Mouse (Mus musculus) heart, embryonic 15.5 days (tissue): ENCODE measurements around the gene Adamtsl4. TPM values are rescaled to one million over a fixed set of nuclear protein-coding genes. Genes with fewer than 3 reads are reported as not detected.
A peak's percentile ranks its signal among the peaks of the same experiment; 100 is the strongest.

Experiments used
- ATAC-seq: fragments of 200-750 bp; cut with Nextera tagmentation; replicated peaks from 2 replicates; pipeline ENCODE4 v1.8.0; 2017; ENCODE audit warnings: low read depth, moderate TSS enrichment; ENCODE audit not compliant: insufficient number of reproducible peaks, insufficient read depth, low FRiP score
- H3K27ac ChIP-seq: fragments of 300-500 bp; sonication (generic); 2 replicates; pipeline ENCODE4 v1.5.1; 2015; ENCODE audit warnings: mild to moderate bottlenecking, inconsistent platforms
- H3K27me3 ChIP-seq: fragments of 300-500 bp; sonication (generic); 2 replicates; pipeline ENCODE4 v1.6.1; 2015; ENCODE audit warnings: inconsistent platforms
- H3K36me3 ChIP-seq: fragments of 300-500 bp; sonication (generic); 2 replicates; pipeline ENCODE4 v1.6.1; 2015; ENCODE audit warnings: mild to moderate bottlenecking, inconsistent platforms
- H3K4me1 ChIP-seq: fragments of 300-500 bp; sonication (generic); replicated peaks from 2 replicates; pipeline ENCODE4 v1.6.1; 2015; ENCODE audit warnings: inconsistent platforms
- H3K4me2 ChIP-seq: fragments of 300-500 bp; sonication (generic); 2 replicates; pipeline ENCODE4 v1.6.1; 2015; ENCODE audit warnings: inconsistent platforms, mild to moderate bottlenecking, moderate library complexity
- H3K4me3 ChIP-seq: fragments of 300-500 bp; sonication (generic); 2 replicates; pipeline ENCODE4 v1.5.1; 2015; ENCODE audit warnings: mild to moderate bottlenecking, inconsistent platforms
- H3K9ac ChIP-seq: fragments of 300-500 bp; sonication (generic); 2 replicates; pipeline ENCODE4 v1.6.1; 2015; ENCODE audit warnings: mild to moderate bottlenecking, inconsistent platforms
- H3K9me3 ChIP-seq: fragments of 300-500 bp; sonication (generic); replicated peaks from 2 replicates; pipeline ENCODE4 v1.6.1; 2016; ENCODE audit warnings: inconsistent platforms
- WGBS: fragments of 180-500 bp; shearing (Covaris S2); methylation state at CpG from one replicate; pipeline ENCODE4 v1.1.7; 2015; ENCODE audit warnings: mixed read lengths; 5-methylcytosine and 5-hydroxymethylcytosine counted together
- polyA plus RNA-seq: library from polyadenylated mRNA; unstranded; fragments of >200 nt; fragmentation: Nextera tagmentation; extraction: Ambion mirVana; gene quantifications from 2 replicates; pipeline ENCODE4 v1.2.1, GENCODE M21; 2015

Gene Adamtsl4
- polyA plus RNA-seq, result 6.9 and 10.6 TPM in 2 replicates

- 4% methylated on average over 50 of the region's 50 CpGs for WGBS
- H3K9me3 ChIP-seq, result no peaks in the 10 kb centered on the region
- H3K4me1 ChIP-seq, result peaks cover 76% of the 10 kb centered on the region
- peak within 1 kb of the TSS; percentile 82 for H3K4me2 ChIP-seq
- H3K4me3 ChIP-seq, result peak within 1 kb of the TSS; percentile 52
- no peaks in the 10 kb centered on the region for H3K36me3 ChIP-seq
- peak; percentile 71 for ATAC-seq
- peak within 1 kb of the TSS; percentile 54 for H3K9ac ChIP-seq
- no peaks in the 10 kb centered on the region for H3K27me3 ChIP-seq
- H3K27ac ChIP-seq, result peak within 1 kb of the TSS; percentile 91
Measured at GRCm38 (mm10) chr3:95687524-95688421, at the start of gene Adamtsl4. Gene Adamtsl4 (minus strand): TSS chr3:95687917.

DNA sequence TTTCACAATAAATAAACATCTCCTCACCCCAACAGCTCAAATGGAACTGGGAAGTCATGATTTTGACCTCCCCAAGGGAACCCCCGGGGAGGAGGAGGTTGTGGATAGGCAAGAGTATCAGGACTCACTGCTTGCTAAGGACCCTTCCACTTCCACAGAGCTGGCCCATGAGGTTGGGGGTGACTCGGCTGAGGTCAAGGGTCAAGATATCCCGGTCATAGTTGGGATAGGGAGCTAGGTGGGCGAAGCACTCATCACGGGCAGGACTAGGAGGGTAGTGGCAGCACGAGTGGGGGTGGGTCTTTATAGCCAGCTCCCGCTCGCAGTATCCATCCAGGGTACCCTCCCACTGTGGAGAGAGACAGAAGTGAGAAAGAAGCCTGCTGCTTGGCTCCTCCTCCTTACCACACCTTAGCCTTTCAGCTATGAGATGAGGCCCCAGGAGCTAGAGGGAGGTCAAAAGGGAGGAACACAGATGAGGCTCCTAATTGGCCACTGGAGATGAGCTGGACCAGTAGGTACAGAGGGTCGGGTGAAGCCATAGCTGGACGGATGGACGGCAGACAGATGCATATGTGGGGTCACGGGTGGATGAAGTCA, 47.5 kb upstream of the Adamtsl4 start:
- H3K4me1 ChIP-seq, result peaks cover 50% of the 10 kb centered on the region

DNA sequence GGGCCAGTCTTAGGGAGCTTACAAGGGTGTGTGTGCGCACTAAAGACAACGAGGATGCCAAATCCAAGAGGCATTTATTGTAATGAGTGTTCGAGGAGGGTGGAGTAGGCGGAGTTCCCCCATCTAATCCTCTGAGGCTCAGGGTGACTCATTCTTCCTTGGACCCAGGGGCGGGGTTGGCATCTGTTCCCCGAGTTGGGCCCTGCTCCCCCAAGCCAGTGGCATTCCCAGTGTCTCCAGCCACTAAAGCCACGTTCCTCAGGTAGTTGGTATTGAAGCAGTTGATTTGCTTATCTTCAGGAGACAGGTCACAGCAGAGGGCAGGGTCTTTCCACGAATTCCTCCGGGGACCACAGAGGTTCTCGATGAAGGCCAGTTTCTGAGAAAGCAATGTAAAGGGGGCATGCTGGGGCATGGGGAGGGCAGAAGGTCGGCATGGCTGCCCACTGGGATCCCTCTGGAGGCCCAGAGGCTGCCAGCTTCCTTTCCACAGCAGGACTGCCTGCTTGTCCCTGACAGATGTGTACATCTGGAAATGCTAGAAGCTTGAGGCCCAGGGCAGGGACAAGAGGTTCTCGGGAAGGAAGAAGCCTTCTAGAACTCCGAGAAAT, 46.5 kb upstream of the Adamtsl4 start:
- no peak for ATAC-seq
- Histone ChIP-seq H3K4me1 (peaks cover 40% of the 10 kb centered on the region), H3K27ac (no peak overlapping the region), H3K36me3 (0 out of 2 replicates have a peak, but pooled peaks cover 7% of the 10 kb centered on the region), H3K27me3 (no peaks in the 10 kb centered on the region), H3K4me2 (no peak overlapping the region), H3K9me3 (no peaks in the 10 kb centered on the region), H3K9ac (no peak overlapping the region), H3K4me3 (no peak overlapping the region)
- 69% methylated on average over 13 of the region's 13 CpGs for WGBS

More for the DNA sequence above, 47.5 kb upstream of the Adamtsl4 start:
- no peak for ATAC-seq
- 0 out of 2 replicates have a peak, but pooled peaks cover 7% of the 10 kb centered on the region for H3K36me3 ChIP-seq
- H3K9ac ChIP-seq, result no peak overlapping the region
- no peaks in the 10 kb centered on the region for H3K27me3 ChIP-seq
- H3K9me3 ChIP-seq, result no peaks in the 10 kb centered on the region
- no peak overlapping the region for H3K4me3 ChIP-seq
- H3K4me2 ChIP-seq, result no peak overlapping the region
- no peak overlapping the region for H3K27ac ChIP-seq
- WGBS, result 79% methylated on average over 12 of the region's 12 CpGs

DNA sequence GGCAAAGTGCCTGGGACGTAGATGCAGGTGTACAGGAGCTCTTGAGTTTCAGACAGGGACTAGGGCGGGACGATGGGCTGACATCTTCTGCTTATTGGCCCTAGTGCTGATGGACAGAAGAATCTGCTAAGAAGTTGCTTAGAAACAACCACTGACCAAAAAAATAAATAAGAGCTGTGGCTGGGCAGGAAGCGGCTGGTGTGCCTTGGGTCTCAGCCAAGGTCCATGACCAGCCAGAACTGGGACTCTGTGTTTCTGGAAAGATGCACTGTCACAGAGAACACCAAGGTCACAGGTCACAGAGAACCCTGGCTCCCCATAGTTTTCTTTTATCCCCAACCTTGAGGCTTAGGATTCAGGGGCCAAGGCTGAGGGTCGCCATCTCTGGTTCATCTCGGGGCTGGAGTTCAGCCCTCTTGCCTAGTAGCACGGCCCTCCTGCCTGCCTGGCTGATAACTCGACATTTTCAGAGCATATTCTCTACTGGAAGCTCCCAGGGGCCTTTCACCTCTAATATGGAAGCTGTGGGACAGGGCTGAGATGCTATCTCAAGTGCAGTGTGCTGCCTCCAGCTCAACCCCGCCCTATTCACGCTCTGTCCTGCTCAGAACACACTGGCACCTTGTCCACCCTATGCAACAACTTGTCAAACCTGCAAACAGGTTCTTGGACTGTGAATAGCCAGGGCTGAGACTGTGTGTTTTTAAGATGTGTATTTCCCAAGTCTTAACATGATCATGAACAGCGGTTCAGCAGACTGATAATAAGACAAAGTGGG, 45.2 kb upstream of the Adamtsl4 start:
- H3K36me3 ChIP-seq, result 0 out of 2 replicates have a peak, but pooled peaks cover 7% of the 10 kb centered on the region
- H3K27me3 ChIP-seq, result no peaks in the 10 kb centered on the region
- H3K4me2 ChIP-seq, result no peak overlapping the region
- peak overlapping the region; percentile 45 for H3K27ac ChIP-seq
- H3K4me1 ChIP-seq, result peaks cover 27% of the 10 kb centered on the region
- H3K4me3 ChIP-seq, result no peak overlapping the region
- no peaks in the 10 kb centered on the region for H3K9me3 ChIP-seq
- 55% methylated on average over 11 of the region's 11 CpGs for WGBS
- H3K9ac ChIP-seq, result no peak overlapping the region
- ATAC-seq, result no peak; the same call in 1 of the 2 replicates

DNA sequence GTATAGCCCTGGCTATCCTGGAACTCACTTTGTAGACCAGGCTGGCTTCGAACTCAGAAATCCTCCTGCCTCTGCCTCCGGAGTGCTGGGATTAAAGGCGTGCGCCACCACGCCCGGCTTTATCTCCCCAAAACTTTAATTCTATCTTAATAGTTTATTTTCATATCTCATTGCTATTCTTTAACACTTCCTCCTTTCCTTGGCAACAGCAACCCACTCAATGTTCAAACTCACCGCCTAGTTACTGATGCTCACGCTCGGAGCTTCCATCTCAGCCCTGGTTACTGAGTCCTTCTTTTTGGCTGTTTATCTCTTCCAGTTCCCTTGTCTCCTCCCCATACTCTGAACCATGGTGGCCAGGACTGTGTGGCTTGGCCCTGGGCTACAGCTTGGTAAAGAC, 44.6 kb upstream of the Adamtsl4 start:
- Histone ChIP-seq H3K4me2 (no peak overlapping the region), H3K9me3 (no peaks in the 10 kb centered on the region), H3K27ac (peak overlapping the region; percentile 45; the same call in 1 of the 2 replicates), H3K4me1 (peaks cover 21% of the 10 kb centered on the region), H3K9ac (no peak overlapping the region), H3K36me3 (0 out of 2 replicates have a peak, but pooled peaks cover 7% of the 10 kb centered on the region), H3K27me3 (no peaks in the 10 kb centered on the region), H3K4me3 (no peak overlapping the region)
- 86% methylated on average over 9 of the region's 9 CpGs for WGBS
- ATAC-seq, result no peak

- Histone ChIP-seq H3K36me3 (0 out of 2 replicates have a peak, but pooled peaks cover 7% of the 10 kb centered on the region), H3K9me3 (no peaks in the 10 kb centered on the region), H3K4me3 (no peak overlapping the region), H3K9ac (no peak overlapping the region), H3K27me3 (no peaks in the 10 kb centered on the region), H3K4me1 (peaks cover 17% of the 10 kb centered on the region), H3K4me2 (no peak overlapping the region), H3K27ac (no peak overlapping the region)
- no peak for ATAC-seq
- WGBS, result 92% methylated on average over 4 of the region's 4 CpGs
Measured at GRCm38 (mm10) chr3:95731802-95732201, 44.1 kb upstream of the Adamtsl4 start.

DNA sequence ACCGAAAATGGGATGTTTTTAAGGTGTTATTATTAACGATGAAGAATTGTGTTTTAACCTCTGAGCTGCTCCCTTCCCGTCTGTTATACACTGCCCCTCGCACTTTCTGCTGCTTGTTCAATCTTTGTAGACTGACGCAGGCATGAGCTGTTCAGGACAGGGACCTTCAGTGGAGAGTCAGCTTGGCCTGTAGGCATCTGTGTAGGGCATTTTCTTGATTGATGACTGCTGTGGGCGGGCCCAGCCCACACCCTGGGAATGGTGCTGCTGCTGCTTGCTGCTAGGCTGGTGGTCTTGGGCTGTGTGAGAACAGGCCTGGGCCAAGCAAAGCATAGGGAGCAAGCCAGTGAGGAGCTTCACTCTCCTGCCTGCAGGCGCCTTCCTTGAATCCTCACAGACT, 42.7 kb upstream of the Adamtsl4 start:
- H3K9me3 ChIP-seq, result no peaks in the 10 kb centered on the region
- WGBS, result 83% methylated on average over 7 of the region's 7 CpGs
- no peaks in the 10 kb centered on the region for H3K27me3 ChIP-seq
- no peak overlapping the region for H3K4me2 ChIP-seq
- no peak overlapping the region for H3K27ac ChIP-seq
- no peak overlapping the region for H3K4me3 ChIP-seq
- H3K36me3 ChIP-seq, result 0 out of 2 replicates have a peak, but pooled peaks cover 7% of the 10 kb centered on the region
- ATAC-seq, result no peak
- H3K4me1 ChIP-seq, result peaks cover 15% of the 10 kb centered on the region
- no peak overlapping the region for H3K9ac ChIP-seq

DNA sequence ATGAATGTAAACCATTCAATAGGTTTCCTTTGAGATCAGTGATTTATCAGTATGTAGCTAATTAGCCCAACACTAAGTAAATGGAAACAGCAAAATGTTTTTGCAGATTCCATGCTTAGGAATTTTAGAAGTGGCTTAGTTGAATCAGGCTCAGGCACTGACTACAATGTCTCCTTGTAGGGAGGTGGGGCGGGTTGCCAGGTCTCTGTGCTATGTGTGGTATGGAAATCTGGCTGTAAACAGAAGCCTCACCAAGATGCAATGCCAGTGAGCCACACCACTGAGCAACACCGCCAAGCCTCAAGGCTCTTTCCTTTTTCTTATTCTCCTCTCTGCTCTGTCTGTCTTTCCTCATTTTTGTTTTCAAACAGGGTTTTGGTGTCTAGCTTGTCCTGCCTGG, 41.2 kb upstream of the Adamtsl4 start:
- Histone ChIP-seq H3K9ac (no peak overlapping the region), H3K27me3 (no peaks in the 10 kb centered on the region), H3K4me2 (no peak overlapping the region), H3K27ac (peak overlapping the region; percentile 22; the same call in 1 of the 2 replicates), H3K9me3 (no peaks in the 10 kb centered on the region), H3K36me3 (no peaks in the 10 kb centered on the region), H3K4me1 (peaks cover 15% of the 10 kb centered on the region), H3K4me3 (no peak overlapping the region)
- 69% methylated on average over 2 of the region's 2 CpGs for WGBS
- no peak for ATAC-seq

DNA sequence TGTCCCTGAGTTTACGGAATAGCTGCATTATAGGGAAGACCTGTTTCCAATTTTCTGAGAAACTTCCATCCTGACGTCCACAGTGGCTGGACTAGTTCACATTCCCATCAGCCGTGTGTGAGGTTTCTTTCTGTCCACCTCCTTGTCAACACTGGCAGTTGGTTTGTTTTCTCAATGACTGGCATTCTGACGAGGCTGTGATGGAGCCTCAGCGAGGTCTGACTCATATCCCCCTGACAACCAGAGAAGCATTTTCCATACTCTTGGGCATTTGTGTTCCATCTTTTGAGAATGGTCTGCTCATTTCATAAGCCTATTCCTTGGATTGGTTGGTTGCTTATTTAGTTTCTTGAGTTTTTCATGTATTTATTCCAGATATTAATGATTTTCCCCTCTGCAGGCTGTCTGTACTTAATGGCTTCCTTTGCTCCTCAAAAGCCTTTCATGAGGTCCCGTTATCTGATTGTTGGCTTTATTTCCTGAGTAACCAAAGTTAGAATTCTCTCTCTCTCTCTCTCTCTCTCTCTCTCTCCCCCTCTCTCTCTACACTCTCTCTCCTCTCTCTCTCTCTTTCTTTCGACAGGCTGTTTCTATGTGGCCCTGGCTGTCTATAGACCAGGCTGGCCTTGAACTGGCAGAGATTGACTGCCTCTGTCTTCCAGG, 39.1 kb upstream of the Adamtsl4 start:
- ATAC-seq, result no peak
- H3K9me3 ChIP-seq, result no peaks in the 10 kb centered on the region
- 46% methylated on average over 7 of the region's 7 CpGs for WGBS
- H3K27ac ChIP-seq, result no peak overlapping the region
- H3K9ac ChIP-seq, result no peak overlapping the region
- H3K4me3 ChIP-seq, result no peak overlapping the region
- H3K27me3 ChIP-seq, result no peaks in the 10 kb centered on the region
- peaks cover 2% of the 10 kb centered on the region; the same call in 1 of the 2 replicates for H3K4me1 ChIP-seq
- no peak overlapping the region for H3K4me2 ChIP-seq
- no peaks in the 10 kb centered on the region for H3K36me3 ChIP-seq

- H3K27me3 ChIP-seq, result no peaks in the 10 kb centered on the region
- H3K9me3 ChIP-seq, result no peaks in the 10 kb centered on the region
- 79% methylated on average over 7 of the region's 7 CpGs for WGBS
- H3K9ac ChIP-seq, result no peak overlapping the region
- no peak overlapping the region for H3K27ac ChIP-seq
- no peaks in the 10 kb centered on the region for H3K36me3 ChIP-seq
- no peak overlapping the region for H3K4me2 ChIP-seq
- no peak overlapping the region for H3K4me3 ChIP-seq
- no peak for ATAC-seq
- peaks cover 2% of the 10 kb centered on the region; the same call in 1 of the 2 replicates for H3K4me1 ChIP-seq
Measured at GRCm38 (mm10) chr3:95725863-95726262, 38.1 kb upstream of the Adamtsl4 start.
